Mouse (Mus musculus): ENCODE measurements at regions not wholly inside any gene's neighbourhood (a gene's known extent, or its start where the extent isn't known, plus 50 kb on each side); places are given as distances from the start of the nearest gene placed in this dataset.
"Not testable (repeated sequence)": the region's sequence is repeated elsewhere in the genome, so short reads cannot be mapped to it uniquely, and the experiment has no call there.

DNA sequence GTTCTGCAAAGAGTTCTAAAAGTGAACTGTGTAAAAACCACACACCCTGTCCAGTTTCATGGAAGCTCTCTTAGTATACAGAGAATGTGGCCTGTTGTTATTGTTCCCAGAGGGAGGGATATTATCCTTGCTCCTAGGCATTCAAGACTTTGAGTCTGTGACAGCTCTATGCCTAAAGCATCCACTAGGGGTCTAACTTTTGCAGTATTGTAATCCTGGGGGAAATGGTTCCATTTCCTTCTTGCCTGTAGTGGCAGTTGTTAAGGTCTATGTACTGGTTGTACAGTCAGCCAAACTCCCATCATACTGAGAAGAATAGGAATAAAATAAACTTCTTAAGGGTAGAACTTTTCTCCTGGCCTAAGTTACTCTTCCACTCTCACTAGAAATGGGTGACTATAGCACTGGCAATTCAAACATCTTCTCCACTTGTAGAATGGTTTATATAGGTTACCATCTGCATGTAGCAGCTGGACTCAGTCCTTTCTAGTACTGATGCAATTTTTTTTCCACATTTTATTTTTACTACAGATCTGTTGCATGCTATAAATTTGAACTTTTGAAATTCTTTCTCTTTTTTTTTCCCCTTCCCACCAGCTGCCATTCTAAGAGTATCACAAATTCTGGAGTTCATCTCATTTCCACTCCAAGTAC is 51.4 kb upstream of the Dpt start:
- no peak for DNase-seq (ENCODE audit: low spot score)

DNA sequence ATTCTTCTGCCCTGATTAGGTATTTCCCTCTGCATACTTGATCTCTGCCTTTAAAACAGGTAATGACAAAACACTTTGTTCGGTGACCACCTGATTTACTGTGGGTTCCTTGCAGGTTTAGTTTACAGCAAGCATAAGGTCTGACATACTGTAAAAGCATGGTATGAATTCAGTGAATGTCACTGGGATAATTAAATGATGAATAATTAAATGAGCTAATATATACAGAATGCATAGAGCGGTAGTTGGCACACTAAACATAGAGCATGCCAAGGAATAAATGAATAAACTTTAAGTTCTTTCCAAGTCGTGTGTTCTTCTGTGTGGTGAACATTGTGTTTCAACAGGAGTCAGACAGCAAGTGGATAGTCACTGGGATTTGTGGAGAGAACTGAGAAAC is 51.9 kb upstream of the Dpt start:
- no peak for DNase-seq (ENCODE audit: low spot score)

DNA sequence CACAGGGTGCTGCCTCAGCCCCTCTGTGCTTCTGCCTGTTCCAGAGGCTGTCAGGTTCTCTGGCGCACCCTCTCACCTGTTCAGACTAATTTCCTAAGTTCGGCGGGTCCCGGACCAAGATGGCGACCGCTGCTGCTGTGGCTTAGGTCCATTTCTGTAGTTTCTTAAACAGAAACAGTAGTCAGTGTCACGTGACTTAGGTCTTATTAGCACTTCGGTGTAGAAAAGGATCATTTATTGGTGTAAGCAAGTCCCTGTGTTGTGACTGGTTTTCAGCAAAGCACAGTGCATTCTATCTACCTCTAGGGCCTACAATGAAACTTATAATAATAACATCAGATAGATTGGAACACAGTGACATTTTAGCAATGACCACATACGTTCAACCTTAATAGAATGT is 53.5 kb upstream of the Dpt start:
- DNase-seq (ENCODE audit: low spot score): not testable (repeated sequence)

DNA sequence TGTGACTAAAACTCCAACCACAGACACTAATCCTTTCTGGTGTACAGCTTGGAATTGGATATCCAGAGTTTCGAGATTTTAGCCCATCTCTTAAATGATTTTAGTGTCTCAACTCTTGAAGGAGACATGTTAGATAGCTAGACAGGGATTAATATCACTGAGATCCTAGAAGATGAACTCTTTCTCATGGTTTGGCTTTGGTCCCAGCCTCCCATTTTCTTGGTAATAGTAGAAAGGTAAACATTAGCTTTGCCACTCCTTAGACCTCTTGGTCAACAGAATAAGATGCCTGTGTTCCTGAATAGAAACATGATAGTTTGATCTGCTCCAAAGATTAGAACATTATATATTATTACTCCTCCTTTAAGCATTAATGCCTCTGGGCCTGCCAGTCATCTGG is 60.8 kb upstream of the Dpt start:
- no peak for DNase-seq (ENCODE audit: low spot score)

DNA sequence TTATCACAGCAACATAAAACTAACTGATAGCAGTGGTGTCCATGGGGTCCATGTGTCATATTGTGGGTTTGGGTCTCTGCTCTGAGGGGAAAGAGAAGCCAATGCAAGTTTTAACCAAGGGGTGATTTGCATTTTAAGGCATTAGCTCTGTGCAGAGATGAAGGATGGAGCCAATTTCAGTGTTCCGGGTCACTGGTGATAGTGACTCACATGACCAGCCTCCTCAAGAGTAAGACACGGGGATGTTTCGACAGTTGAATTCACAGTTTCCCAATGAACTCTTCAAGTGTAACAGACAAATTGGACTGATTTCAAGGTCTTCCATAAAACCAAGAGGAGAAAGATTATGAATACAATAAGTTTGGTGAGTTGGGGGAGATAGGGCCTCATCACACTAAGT is 62.7 kb upstream of the Dpt start:
- DNase-seq (ENCODE audit: low spot score): no peak

DNA sequence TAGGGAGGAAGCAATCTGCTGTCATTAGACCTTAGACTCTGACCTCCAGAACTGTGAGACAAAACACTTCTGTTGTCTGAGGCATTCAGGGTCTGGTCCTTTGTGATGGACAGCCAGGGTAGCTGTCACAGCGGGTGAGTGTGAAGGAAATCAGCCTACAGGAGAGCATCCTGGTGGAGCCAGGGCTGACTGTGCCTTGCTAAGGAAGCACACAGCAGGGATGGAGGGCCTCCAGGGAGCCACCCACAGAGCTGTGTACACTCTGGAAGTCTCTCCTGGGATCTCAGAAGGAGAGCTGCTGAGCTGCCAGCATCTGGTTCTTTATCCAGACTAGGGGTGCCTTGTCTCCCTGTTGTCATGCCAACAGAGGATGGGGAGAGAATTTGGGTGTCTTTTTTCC is 74.4 kb upstream of the Dpt start:
- DNase-seq (ENCODE audit: low spot score): no peak

DNA sequence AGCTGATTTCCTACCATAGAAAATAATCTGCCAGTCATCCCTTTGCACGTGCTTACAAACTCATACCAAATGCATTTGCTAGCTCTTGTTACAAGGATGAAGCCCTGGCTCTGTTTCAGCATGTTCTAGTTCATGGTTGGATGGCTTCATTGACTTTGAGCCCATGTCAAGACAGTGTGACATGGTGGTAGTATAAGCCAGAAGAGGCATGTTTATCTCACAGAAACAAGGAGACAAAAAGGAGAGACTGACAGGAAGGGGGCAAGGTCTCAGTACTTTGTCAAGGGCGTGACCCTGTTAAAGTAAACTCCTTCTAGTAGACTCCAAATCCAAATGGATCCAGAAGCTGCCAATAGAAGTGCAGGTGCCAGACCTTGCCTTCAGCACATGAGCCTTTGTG is 81.5 kb upstream of the Dpt start:
- DNase-seq (ENCODE audit: low spot score): no peak

DNA sequence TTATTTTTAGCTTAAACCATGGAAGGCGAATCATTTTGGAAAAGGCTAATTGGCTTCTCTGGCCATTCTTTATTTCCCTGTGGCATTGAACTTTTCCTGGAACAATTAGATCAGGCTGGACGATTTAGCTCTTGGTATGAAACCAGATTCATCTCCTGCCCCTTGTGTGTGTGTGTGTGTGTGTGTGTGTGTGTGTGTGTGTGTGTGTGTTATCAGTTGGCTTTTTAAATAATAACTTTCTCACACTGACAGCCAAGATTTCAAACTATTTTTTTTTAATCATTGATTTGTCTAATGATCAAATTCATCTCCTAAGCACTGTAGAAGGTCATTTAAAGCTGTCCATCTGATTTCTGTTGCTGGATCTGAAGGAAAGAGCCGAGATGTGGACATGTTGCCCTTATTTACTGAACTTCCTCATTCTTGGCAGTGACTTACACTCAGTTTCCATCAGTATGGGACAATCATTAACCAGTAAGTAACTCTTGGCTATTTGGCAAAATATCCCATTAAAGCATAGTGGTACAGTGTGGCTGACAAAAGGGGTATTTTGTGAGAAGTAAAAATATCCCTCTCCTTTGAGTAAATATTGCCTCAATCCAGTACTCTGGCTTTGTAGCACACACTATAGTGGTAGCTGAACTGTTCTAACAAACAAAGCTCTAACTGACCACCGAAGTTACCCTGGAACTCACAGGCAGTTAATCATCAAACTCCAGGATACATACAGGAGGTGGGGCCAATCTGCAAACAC is 82.5 kb upstream of the Dpt start:
- no peak for DNase-seq (ENCODE audit: low spot score)

DNA sequence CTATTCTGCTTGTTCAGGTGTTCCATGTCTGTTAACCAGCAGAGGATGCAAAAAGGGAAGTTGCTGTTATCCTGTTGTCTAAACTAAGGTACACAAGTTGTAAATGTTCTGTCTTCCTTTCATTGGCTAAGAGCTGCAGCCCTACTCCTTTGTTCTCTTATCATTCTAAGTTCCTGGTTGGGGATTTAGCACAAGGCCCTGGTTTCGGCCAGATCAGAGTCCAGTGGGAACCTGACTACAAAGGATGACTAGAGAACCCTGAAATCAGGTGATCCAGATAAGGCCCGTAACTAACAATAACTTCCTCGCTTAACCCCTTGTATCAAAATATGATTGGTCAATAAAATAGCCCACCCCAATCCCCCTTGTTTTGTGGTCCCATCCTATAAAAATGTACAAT is 83.9 kb upstream of the Dpt start:
- no peak for DNase-seq (ENCODE audit: low spot score)

DNA sequence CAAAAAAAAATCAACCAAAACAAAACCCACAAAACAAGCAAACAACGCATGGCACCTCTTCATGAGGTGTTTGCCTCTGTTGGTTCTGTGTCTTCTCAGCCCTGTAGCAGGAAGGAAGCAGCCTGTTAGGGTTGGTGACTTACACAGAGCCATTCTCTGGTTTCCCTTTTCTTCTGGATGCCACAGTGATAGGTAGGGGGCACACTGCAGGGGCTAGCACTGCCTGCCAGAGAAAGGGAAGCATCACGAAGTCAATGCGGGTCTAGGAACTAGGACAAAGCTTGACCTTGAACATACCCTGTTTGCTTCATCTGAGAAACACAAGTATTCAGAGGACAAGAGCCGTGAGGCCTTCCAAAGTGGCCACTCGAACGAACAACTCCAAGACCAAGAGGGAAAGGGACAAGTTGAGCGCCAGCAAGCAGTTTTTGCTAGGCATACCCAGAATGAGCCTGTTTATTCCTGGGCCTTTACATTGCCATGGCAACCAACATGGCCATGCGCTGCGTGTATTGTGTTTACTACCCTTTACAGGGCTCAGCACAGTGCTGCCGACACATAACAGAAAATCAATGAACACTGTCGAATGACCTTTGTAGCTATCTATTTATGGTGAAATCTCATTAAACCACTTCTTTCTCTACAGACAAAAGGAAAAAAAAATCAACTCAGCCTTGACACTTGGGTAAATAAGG is 91.9 kb upstream of the Dpt start:
- no peak for DNase-seq (ENCODE audit: low spot score)

DNA sequence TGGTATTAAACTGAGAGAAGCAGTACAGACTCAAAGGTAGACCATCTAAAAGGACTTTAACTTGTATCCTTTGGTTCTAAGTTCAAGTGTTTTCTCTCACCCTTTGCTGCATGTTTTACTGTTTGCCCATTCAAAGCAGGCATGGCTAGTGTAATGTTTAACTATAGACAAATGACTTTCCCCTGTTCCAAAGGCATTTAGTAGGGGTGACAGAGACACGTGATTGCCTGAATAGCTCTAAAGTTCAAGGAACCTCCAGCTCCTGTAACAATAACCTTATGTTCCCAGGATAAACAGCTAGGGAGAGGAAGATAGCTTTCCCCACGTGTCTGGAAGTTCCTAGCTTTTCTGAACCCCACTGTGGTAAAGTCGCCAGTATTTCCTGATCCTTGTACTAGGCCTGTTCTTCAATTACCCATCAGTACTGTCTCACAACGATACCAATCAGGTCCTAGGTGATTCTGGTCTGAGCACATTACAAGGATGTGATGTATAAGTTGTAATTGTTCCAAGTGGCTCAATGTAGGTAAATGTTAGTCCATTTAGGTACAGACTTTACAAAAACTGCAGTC is 92.8 kb upstream of the Dpt start:
- no peak for DNase-seq (ENCODE audit: low spot score)

DNA sequence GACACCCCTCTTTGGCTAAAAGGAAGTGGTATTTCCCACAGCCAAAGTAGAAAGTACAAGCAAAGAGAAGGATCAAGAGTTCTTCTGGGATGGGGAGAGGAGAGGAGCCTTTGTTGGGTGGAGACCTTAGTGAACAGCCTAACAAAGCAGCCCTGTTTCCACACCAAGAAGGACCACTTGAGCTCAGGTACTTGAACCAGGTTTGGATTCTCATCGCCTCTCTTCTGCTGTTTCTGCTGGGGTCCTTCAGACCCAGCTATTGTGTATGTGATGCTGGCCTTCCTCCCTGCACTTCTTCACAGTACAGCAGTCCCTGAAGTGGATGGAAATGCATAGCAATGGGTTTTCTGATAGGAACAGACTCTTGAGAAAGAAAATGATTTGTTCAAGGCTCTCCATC is 106.4 kb upstream of the Dpt start:
- DNase-seq (ENCODE audit: low spot score): no peak

DNA sequence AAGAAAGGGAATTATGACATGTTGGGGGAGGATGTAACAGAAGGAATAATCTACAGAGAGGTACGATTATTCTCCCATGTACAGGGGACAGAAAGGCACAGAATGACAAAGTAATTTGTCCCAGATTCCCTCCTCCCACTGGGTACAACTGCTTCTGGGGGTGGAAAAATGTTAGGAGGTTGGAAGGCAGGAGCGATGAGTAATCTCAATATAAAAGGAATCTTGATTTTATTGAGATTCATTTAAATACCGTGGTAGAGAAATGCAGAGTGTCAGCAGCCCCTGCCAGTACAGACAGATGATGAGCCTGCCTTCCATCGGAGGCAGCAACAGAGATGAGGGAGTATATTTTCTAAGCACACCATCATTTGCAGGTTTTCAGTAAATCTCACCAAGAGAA is 107.1 kb upstream of the Dpt start:
- no peak for DNase-seq (ENCODE audit: low spot score)

DNA sequence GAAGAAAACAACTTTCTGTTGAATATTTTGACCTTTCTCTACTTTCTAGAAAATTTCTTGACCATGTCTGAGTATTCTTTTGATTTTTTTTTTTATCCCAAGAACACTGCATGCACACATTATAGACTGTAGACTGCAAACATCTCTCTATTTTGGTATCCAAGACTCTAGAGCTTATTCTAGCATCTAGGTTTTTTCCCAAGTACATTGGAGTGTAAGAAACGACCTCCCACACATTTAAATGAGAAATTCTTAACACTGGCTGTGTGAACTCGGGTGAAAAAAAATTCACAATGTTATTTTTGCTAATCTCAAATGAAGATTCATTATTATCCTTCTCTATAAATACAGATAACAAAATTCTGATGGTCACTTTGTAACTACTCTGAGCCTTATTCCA is 112.0 kb upstream of the Dpt start:
- DNase-seq (ENCODE audit: low spot score): no peak

DNA sequence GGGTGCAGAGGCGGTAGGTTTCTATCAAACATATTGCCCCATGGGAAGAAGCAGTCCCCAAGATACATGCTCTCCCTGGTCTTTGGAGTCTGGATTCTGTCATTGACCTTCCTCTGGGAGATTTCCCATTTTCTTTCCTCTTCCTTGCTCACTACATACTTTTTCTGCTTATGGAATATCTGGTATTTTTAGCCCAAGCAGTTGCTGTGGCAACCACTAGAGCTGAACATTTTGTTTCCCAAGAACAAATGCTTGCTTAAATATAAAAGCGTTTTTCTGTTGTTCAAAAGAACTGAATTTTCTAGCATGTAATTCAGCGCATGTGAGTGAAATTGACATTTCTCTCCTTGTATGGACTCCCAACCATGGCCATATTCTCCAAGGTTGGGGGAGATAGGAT is 112.7 kb upstream of the Dpt start:
- no peak for DNase-seq (ENCODE audit: low spot score)

DNA sequence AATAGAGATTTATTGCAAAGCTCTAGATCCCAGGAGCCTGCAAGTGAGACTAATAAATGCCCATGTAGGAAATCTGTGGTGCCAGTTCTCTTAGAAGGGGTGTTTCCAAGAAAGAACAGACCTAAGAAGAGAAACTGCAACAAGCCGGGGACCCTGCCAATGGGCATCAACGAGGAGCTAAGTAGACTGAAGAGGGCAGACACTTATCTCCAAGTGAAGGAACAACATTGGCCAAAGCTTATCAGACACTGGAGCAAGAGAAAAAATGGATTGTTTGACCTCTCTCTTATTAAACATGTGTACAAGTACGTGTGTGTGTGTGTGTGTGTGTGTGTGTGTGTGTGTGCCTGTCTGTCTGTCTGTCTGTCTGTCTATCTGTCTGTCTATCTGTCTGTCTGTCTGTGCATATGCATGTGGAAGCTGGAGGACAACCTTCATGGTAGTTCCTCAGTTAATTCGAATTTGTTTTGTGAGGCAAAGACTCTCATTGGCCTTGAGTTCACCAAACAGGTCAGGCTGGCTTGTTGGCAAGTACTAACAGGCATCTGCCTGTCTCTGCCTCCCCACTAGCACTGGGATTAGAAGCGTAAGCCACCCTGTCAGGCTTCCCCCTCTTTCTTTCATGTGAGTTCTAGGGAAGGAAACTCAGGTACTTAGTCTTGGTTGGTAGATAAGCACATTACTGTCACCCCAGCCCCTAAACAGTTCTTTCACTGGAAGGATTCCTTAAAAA is 113.4 kb upstream of the Dpt start:
- no peak for DNase-seq (ENCODE audit: low spot score)

DNA sequence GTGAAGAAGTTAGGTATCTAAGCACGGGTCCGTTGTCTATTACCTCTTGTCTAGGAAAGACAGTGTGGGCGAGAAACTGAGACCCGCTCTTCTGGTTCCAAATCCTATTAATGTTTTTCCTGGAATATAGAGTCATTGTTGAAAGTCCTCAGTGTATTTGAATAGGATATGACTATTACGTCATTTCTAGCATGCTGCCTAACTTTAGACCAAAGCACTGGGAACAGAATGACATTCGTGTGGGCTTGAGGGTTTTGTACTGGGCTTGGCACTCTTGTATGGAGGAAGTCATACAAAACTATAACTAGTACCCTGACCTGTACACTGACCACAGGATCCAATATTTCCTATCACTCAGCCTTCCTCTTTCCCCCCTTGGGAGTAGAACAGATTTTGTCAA is 114.0 kb upstream of the Dpt start:
- DNase-seq (ENCODE audit: low spot score): no peak

DNA sequence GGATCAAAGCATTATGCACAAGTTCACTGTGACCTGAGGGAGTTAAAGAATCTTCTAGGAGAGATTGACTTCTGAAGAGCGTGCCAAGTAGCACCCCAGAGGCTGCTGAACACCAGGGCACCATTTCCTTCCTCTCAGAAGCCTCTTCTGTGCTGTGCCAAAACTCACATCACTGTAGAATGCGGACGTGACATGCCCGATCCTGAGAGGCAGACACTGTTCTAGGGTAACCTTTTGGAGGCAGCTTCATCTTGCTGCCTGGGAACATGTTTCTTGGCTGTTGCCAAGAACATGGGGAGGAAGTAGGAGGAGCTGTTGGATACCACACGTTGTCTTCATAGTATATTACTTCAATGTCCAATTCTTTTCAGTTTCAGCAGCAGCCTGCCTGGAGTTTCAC is 114.9 kb upstream of the Dpt start:
- DNase-seq (ENCODE audit: low spot score): no peak

DNA sequence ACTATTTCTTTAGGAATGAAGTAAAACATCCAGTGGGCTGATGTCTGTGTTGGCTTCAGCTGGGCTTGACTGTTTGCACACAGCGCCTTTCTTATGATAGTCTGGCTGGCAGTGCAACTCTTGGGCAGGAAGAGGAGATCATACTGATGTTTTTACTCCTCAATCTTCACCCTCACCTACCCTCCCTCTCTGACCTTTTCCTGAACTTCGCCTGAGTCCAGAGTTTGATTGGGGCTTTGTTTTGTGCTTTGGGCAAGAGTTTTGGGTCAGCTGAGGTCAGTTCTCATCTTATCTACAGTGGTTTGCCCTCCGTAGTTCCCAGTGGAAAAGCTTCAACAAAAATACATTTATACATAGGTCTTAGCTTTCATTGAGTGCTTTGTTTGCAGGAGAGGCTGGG is 118.1 kb upstream of the Dpt start:
- DNase-seq (ENCODE audit: low spot score): no peak

DNA sequence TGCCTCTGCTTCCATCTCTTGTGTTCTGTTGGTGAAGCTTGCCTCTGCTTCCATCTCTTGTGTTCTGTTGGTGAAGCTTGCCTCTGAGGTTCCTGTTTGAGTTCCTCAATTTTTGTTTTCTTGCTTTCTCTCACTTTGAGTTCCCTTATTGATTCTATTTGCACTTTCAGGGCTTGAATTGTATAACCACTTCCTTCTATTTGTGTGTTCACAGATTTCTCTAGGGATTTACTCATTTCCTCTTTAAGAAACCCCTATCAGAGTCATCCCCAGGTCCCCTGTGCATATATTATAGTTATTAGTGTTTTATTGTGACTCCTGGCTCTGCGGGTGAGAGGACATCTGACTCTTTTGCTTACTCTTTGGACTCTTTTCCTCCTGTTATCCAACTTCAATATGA is 144.2 kb upstream of the Dpt start:
- DNase-seq (ENCODE audit: low spot score): no peak

DNA sequence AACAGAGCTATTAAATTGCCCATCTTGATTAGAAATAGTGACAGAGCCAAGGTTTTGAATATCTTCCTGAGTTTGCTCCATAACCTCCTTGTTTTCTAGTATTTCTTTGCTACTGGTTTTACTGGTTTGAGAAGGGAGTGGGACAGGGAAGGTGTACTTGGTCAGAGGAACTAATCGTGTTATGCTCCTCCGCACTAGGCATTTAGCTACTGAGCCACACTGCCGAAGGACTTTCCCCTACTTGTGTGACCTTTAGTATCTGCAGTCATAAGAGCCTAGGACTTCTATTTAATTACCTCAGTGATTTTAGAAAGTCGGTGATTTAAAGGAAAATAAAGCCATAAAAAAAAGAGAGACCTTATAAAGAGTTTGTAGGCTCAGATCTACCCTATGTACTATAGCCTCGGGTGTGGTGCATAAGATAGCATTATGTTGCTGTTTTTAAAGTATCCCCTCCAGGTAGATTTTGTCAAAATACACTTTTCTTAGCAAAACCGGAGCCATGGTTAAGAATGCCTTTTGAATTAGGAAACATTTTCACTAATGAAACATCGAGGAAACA is 158.5 kb upstream of the Dpt start:
- DNase-seq (ENCODE audit: low spot score): no peak

DNA sequence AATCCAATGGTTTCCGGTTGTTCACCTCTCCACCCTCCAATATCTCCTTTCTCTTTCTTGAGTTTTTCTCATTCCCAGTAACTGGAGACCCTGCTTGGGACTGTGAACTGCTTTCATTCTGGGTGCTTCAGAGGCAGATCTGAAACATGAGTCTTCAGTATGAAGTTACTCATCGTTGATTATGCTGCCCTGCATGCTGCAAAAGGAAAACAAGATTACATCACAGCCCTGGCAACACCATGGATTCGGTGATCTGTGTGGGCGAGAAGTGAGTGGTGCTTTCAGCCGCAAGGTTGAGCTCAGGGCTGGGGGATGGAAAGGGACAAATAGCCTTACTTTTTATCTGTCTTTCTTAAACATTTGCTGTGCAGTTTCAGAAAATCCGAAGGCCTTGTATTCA is 164.8 kb upstream of the Dpt start:
- no peak for DNase-seq (ENCODE audit: low spot score)

Data from testis, postnatal 10 days (tissue).